Mouse (Mus musculus): ENCODE measurements around the gene Degs2.

Gene Degs2

DNA sequence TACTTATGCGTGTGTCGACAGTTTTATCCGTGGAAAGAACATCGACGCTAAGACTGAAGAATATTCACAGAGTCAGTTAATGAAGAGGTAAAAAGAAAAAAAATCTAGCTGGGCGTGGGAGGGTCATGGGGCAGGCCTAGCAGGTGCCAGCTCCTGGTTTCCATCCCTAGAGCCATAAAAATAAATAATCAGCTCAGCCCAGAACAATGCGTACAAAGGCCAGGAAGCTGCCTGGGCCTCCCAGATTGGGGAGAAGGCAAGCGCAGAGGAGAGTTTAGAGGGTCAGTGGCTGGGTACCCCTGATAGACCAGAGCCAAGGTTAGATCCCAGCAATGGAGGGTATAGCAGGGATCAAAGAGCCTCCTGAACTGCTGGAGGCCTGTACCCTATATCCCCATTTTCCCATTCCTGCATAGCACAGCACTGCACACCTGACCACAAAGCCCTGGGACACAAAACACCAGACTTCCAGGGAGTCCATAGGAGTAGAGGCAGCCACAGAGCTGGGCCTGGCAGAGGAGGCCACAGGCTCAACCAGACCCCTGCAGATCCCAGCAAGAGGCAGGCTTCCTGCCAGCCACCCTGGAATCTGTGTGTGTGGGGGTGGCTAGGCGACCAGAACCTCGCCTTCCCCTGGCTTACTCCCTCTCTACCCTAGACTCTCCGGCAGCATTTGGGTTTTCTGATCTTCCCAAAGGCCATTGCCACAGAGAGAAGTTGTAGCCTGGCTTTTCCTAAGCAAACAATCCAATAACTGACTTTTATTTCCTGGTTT lies 3.2 kb downstream of the Degs2 start:
- DNase-seq, result no peak

- DNase-seq, result no peak
Measured at GRCm38 (mm10) chr12:108694223-108694622, 7.9 kb downstream of the Degs2 start.

GRCm38 (mm10) chr12:108693592-108693991 lies 8.5 kb downstream of the Degs2 start:
- DNase-seq, result no peak

GRCm38 (mm10) chr12:108690529-108690928 lies 11.6 kb downstream of the Degs2 start:
- no peak for DNase-seq

DNA sequence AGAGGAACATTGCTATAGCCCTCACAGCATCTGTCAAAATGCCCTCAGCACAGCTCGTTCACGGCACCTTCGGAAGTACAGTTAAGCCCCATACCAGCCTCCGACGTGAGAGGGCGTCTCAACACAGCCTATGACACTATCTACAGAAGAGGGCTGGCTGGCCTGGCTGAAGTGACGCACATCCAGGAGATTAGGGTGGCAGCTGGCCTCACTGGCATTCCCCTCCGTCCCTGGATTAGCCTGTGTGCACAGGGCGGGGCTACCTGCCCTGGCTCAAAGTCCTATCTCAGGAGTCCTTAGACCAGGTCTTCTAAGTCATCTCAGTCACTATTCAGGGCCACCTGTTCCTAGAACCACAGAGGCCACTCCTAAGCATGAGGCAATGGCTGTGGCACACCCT lies 12.9 kb downstream of the Degs2 start:
- DNase-seq, result no peak

DNA sequence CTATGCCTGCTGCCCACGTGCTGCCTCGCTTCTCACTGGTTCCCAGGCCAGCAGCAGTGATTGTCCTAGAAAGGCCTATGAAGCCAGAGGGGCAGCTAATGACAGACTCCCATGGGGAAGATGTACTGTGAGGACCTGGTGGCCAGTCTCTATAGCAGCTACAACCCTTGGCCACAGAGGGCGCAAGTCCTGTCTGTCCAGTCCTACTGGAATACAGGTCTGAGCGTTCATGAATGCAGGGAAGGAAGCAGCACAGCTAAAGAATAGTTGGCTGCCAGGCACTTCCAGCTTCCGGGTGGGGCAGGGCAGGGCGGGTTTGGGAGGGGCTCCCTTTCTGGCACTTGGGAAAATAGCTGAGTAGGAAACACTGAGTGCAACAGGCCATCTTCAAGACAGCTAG lies 15.2 kb downstream of the Degs2 start:
- DNase-seq, result no peak

- DNase-seq, result no peak
Measured at GRCm38 (mm10) chr12:108686463-108686862, 15.7 kb downstream of the Degs2 start.

DNA sequence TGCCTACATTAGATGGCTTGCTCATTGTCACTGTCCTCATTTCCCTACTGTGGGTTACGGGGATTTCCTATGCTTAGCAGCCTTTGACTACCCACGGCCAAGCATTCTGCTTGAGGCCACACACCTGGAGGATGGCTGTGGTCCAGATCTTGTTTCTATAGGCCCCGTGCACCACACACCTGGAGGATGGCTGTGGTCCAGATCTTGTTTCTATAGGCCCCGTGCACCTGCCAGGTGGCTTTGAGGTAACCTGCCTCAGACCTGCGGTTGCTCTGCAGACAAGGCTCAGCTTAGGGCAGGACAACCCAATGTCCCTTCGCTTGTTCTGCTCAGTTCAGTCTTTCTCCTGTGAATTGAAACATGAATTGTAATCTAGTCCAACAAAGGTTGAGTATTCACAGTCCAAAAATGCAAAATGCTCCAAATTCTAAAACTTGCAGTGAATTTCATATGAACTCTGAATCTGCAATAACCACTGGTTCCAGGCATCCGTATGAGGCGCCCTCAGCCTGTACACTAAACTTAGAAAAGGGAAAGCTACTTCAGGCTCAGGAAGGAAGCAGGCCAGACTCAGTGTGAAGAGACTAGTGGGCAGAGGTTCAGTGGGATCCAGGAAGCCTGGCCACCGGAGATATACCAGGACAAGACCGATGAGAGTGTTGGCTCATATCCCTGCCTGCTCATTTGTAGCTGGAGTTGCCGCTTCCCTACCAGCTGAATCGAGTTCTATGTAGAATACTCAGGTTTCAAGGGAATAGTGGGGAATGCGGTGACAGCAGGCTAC lies 19.7 kb downstream of the Degs2 start:
- DNase-seq, result no peak

GRCm38 (mm10) chr12:108680861-108681260 lies 21.3 kb downstream of the Degs2 start:
- DNase-seq, result no peak

GRCm38 (mm10) chr12:108678366-108678765 lies 23.7 kb downstream of the Degs2 start:
- no peak for DNase-seq

DNA sequence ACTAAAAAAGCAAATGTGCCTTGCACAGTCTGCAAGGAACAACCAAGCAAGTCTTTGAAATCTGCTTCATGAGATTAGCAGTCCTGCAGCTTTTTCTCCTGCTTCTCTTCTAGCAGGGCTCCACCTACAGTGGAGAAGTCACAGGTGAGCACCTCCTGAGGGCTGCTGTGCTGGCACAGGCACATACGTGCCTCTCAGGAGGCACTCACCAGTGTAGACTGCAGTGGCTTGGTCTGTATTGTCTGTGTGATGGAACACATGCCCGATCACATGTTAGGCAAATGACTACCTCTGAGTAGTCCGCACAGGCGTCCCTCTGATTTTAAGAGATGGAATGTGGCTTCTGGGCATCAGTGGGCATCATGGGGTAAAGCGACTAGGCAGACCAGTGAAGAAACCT lies 25.0 kb downstream of the Degs2 start:
- DNase-seq, result no peak

GRCm38 (mm10) chr12:108675614-108676401 lies 26.3 kb downstream of the Degs2 start:
- no peak for DNase-seq

- DNase-seq, result no peak
Measured at GRCm38 (mm10) chr12:108674916-108675315, 27.2 kb downstream of the Degs2 start.

GRCm38 (mm10) chr12:108674502-108674901 lies 27.6 kb downstream of the Degs2 start:
- DNase-seq, result peak; percentile 33

- no peak for DNase-seq
Measured at GRCm38 (mm10) chr12:108673546-108673945, 28.6 kb downstream of the Degs2 start.

- no peak for DNase-seq
Measured at GRCm38 (mm10) chr12:108672908-108673307, 29.2 kb downstream of the Degs2 start.

- DNase-seq, result no peak
Measured at GRCm38 (mm10) chr12:108671541-108671940, 30.6 kb downstream of the Degs2 start.

- DNase-seq, result no peak
Measured at GRCm38 (mm10) chr12:108668606-108669235, 33.4 kb downstream of the Degs2 start.

DNA sequence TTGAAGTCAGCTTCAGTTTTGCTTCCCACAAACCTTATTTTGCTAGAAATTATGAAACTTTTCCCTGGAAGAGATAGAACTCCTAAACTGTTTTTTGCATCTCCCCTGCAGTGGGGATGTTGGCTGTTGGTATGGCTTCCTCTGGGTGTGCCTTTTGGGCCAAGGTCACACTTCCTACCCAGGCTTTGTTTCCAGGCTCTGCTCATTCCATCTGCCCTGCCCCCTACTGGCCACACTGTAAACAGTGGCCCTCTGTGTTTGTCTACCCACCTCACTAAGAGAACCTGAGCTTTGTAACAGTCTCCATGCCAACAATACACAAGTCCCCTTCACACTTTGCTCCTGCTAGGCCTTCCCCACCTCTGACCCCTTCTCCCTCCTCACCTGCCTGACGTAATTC lies 44.8 kb downstream of the Degs2 start:
- no peak for DNase-seq

GRCm38 (mm10) chr12:108653358-108654335 lies 48.5 kb downstream of the Degs2 start:
- DNase-seq, result no peak

GRCm38 (mm10) chr12:108651053-108651660 lies 51.0 kb downstream of the Degs2 start:
- DNase-seq, result no peak
